Mouse (Mus musculus): ENCODE measurements around the gene Muc1. TPM values are rescaled to one million over a fixed set of nuclear protein-coding genes. Genes with fewer than 3 reads are reported as not detected.

Gene Muc1
- total RNA-seq, 2 experiments from 2014 or later: 0.31 to 1.3 TPM

- peak; percentile 82 to 87 for DNase-seq (ENCODE audit: low spot score in 2 of 2)
- Histone ChIP-seq H3K27ac (peak overlapping the region; percentile 87), H3K4me3 (peak overlapping the region; percentile 58)
- TF ChIP-seq CTCF (conservative IDR thresholded peaks at IDR 0.05): peak; percentile 70
Measured at GRCm38 (mm10) chr3:89195979-89196877, 32.6 kb upstream of the Muc1 start.

GRCm38 (mm10) chr3:89199839-89200238 is 29.0 kb upstream of the Muc1 start:
- H3K27ac ChIP-seq: no peak overlapping the region
- no peak for TF ChIP-seq CTCF (conservative IDR thresholded peaks at IDR 0.05)
- H3K4me3 ChIP-seq: no peak overlapping the region
- DNase-seq (ENCODE audit: low spot score in 2 of 2): no peak

- no peak for TF ChIP-seq CTCF (conservative IDR thresholded peaks at IDR 0.05)
- peak; percentile 84 to 85 for DNase-seq (ENCODE audit: low spot score in 2 of 2)
- H3K4me3 ChIP-seq: peak within 1 kb of the TSS; percentile 84
- peak within 1 kb of the TSS; percentile 89 for H3K27ac ChIP-seq
Measured at GRCm38 (mm10) chr3:89202253-89203141, 26.4 kb upstream of the Muc1 start, which contains the start of gene Gba. Gene Gba (plus strand): TSS chr3:89202928.

GRCm38 (mm10) chr3:89203142-89203514 is 25.7 kb upstream of the Muc1 start:
- no peak for TF ChIP-seq CTCF (conservative IDR thresholded peaks at IDR 0.05)
- DNase-seq (ENCODE audit: low spot score in 2 of 2): no peak
- H3K4me3 ChIP-seq: peak overlapping the region; percentile 84
- H3K27ac ChIP-seq: peak overlapping the region; percentile 89

- no peak for DNase-seq (ENCODE audit: low spot score in 2 of 2)
- Histone ChIP-seq H3K27ac (no peak overlapping the region), H3K4me3 (no peak overlapping the region)
- TF ChIP-seq CTCF (conservative IDR thresholded peaks at IDR 0.05): no peak
Measured at GRCm38 (mm10) chr3:89206079-89206478, 22.8 kb upstream of the Muc1 start.

GRCm38 (mm10) chr3:89206695-89207094 is 22.2 kb upstream of the Muc1 start:
- TF ChIP-seq CTCF (conservative IDR thresholded peaks at IDR 0.05): no peak

GRCm38 (mm10) chr3:89208075-89208657 is 20.7 kb upstream of the Muc1 start:
- Histone ChIP-seq H3K4me3 (no peak overlapping the region), H3K27ac (no peak overlapping the region)
- DNase-seq (ENCODE audit: low spot score in 2 of 2): no peak
- no peak for TF ChIP-seq CTCF (conservative IDR thresholded peaks at IDR 0.05)

More at GRCm38 (mm10) chr3:89206695-89207094, 22.2 kb upstream of the Muc1 start:
- no peak for DNase-seq (ENCODE audit: low spot score in 2 of 2)
- Histone ChIP-seq H3K4me3 (no peak overlapping the region), H3K27ac (no peak overlapping the region)

GRCm38 (mm10) chr3:89208736-89209135 is 20.1 kb upstream of the Muc1 start:
- no peak for TF ChIP-seq CTCF (conservative IDR thresholded peaks at IDR 0.05)
- Histone ChIP-seq H3K27ac (no peak overlapping the region), H3K4me3 (no peak overlapping the region)
- DNase-seq (ENCODE audit: low spot score in 2 of 2): no peak

- no peak overlapping the region for H3K4me3 ChIP-seq
- no peak overlapping the region for H3K27ac ChIP-seq
- DNase-seq (ENCODE audit: low spot score in 2 of 2): no peak
- TF ChIP-seq CTCF (conservative IDR thresholded peaks at IDR 0.05): no peak
Measured at GRCm38 (mm10) chr3:89209731-89210130, 19.1 kb upstream of the Muc1 start.

GRCm38 (mm10) chr3:89210162-89210561 is 18.7 kb upstream of the Muc1 start:
- Histone ChIP-seq H3K4me3 (no peak overlapping the region), H3K27ac (no peak overlapping the region)
- DNase-seq (ENCODE audit: low spot score in 2 of 2): no peak
- no peak for TF ChIP-seq CTCF (conservative IDR thresholded peaks at IDR 0.05)

- no peak for TF ChIP-seq CTCF (conservative IDR thresholded peaks at IDR 0.05)
- no peak for DNase-seq (ENCODE audit: low spot score in 2 of 2)
Measured at GRCm38 (mm10) chr3:89210731-89211130, 18.1 kb upstream of the Muc1 start.

GRCm38 (mm10) chr3:89213803-89214530 is 14.9 kb upstream of the Muc1 start:
- peak; percentile 88 to 92 for DNase-seq (ENCODE audit: low spot score in 2 of 2)
- peak overlapping the region; percentile 83 for H3K4me3 ChIP-seq
- H3K27ac ChIP-seq: peak overlapping the region; percentile 97
- TF ChIP-seq CTCF (conservative IDR thresholded peaks at IDR 0.05): no peak

More at GRCm38 (mm10) chr3:89210731-89211130, 18.1 kb upstream of the Muc1 start:
- H3K27ac ChIP-seq: no peak overlapping the region
- no peak overlapping the region for H3K4me3 ChIP-seq

Measured in layer of hippocampus, adult 2 months (tissue).